Mouse (Mus musculus): ENCODE results near the gene Galns. TPM values are rescaled to one million over a fixed set of nuclear protein-coding genes. Genes with fewer than 3 reads are reported as not detected.

Galns gene
- polyA plus RNA-seq, 1 experiment from 2014 or later, result 5.2 TPM

DNA sequence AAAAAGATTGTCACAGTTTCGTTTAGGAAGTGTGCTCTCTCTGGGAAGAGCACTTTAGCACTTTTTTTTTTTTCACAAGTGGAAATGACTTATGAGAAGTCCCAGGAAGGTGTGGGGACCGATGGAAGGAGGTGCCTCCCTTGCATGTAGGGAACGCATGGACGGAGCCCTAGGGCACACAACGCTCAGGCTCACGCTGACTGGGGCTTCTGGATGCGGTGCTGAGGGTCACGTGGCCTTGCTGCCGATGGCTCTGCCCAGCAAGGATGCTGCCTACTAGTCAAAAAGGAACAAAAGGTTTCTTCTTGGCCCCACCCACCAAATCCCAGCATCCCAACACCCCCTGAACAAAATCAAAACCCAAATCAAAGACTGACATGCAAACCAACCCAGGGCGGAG lies 18.1 kb upstream of the Galns start:
- WGBS, result 19% methylated on average over 10 of the region's 10 CpGs
- peaks cover 8% of the 10 kb centered on the region; the same call in 1 of the 2 replicates for H3K36me3 ChIP-seq (replicated peaks)
- no peaks in the 10 kb centered on the region for H3K9me3 ChIP-seq
- H3K27me3 ChIP-seq (replicated peaks; ENCODE audit: low read depth, poor library complexity, severe bottlenecking), result peaks cover 39% of the 10 kb centered on the region
- DNase-seq (ENCODE audit: low spot score), result no peak
- H3K27ac ChIP-seq (replicated peaks), result no peak overlapping the region
- no peak overlapping the region for H3K4me3 ChIP-seq
- H3K4me1 ChIP-seq, result peaks cover 16% of the 10 kb centered on the region

DNA sequence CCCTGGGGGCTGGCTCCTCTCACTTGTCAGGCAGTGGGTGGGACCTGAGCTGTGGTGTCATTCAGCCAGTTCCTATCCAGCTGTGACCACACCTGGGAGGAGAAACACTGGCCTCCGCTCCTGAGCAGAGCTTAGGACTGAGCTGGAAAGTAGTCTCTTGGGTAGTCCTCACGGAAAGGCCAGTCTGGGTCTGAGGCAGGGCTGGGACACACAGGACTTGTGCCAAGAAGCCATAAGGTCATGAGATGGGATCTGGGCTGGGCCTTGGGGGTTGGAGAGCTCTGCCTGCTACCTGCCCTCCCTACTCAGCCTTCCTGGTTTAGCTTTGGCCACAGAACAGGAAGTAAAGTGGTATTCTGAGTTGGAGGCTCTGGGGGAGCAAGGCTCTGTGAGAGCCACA lies 15.6 kb upstream of the Galns start:
- 78% methylated on average over 2 of the region's 2 CpGs for WGBS
- Histone ChIP-seq H3K9me3 (no peaks in the 10 kb centered on the region), H3K27ac (replicated peaks) (no peak overlapping the region), H3K27me3 (replicated peaks; ENCODE audit: low read depth, poor library complexity, severe bottlenecking) (peaks cover 39% of the 10 kb centered on the region), H3K4me1 (peaks cover 37% of the 10 kb centered on the region), H3K4me3 (no peak overlapping the region), H3K36me3 (replicated peaks) (no peaks in the 10 kb centered on the region)
- no peak for DNase-seq (ENCODE audit: low spot score)

DNA sequence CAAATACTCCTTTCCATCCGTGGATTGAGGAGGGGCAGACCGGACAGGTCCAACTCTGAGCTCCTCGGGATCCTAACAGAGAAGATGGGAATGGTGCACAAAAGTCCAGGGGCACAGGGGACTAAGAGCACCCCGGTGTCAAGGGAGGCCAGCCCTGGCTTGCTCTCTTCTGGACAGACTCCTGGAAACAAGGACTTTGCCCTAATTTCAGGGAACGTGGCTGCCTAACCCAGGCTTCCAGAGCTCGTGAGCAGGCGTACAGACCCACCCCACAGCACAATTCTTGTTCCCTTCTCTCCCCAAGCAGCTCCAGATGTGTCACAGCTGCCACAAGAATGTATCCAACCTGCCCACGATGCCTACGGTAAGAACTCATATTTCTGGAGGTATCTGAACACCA lies 14.5 kb upstream of the Galns start:
- no peak for DNase-seq (ENCODE audit: low spot score)
- H3K27me3 ChIP-seq (replicated peaks; ENCODE audit: low read depth, poor library complexity, severe bottlenecking), result peaks cover 40% of the 10 kb centered on the region
- peaks cover 38% of the 10 kb centered on the region for H3K4me1 ChIP-seq
- no peak overlapping the region for H3K27ac ChIP-seq (replicated peaks)
- no peak overlapping the region for H3K4me3 ChIP-seq
- H3K36me3 ChIP-seq (replicated peaks), result no peaks in the 10 kb centered on the region
- 82% methylated on average over 9 of the region's 9 CpGs for WGBS
- H3K9me3 ChIP-seq, result no peaks in the 10 kb centered on the region

GRCm38 (mm10) chr8:122624653-122625052 lies 13.4 kb upstream of the Galns start:
- no peaks in the 10 kb centered on the region for H3K9me3 ChIP-seq
- peak overlapping the region; percentile 51; the same call in 1 of the 2 replicates for H3K27ac ChIP-seq (replicated peaks)
- WGBS, result 73% methylated on average over 5 of the region's 5 CpGs
- H3K36me3 ChIP-seq (replicated peaks), result no peaks in the 10 kb centered on the region
- peaks cover 31% of the 10 kb centered on the region for H3K27me3 ChIP-seq (replicated peaks; ENCODE audit: low read depth, poor library complexity, severe bottlenecking)
- peaks cover 42% of the 10 kb centered on the region for H3K4me1 ChIP-seq
- DNase-seq (ENCODE audit: low spot score), result no peak
- no peak overlapping the region for H3K4me3 ChIP-seq

GRCm38 (mm10) chr8:122623844-122624642 lies 12.8 kb upstream of the Galns start:
- 90% methylated on average over 17 of the region's 17 CpGs for WGBS
- DNase-seq (ENCODE audit: low spot score), result no peak
- Histone ChIP-seq H3K4me1 (peaks cover 43% of the 10 kb centered on the region), H3K27me3 (replicated peaks; ENCODE audit: low read depth, poor library complexity, severe bottlenecking) (peaks cover 25% of the 10 kb centered on the region), H3K4me3 (no peak overlapping the region), H3K9me3 (no peaks in the 10 kb centered on the region), H3K36me3 (replicated peaks) (no peaks in the 10 kb centered on the region), H3K27ac (replicated peaks) (peak overlapping the region; percentile 51; the same call in 1 of the 2 replicates)

- Histone ChIP-seq H3K4me1 (peaks cover 55% of the 10 kb centered on the region), H3K27ac (replicated peaks) (no peak within 1 kb of the TSS), H3K36me3 (replicated peaks) (no peaks in the 10 kb centered on the region), H3K4me3 (no peak within 1 kb of the TSS), H3K27me3 (replicated peaks; ENCODE audit: low read depth, poor library complexity, severe bottlenecking) (0 out of 2 replicates have a peak, but pooled peaks cover 12% of the 10 kb centered on the region), H3K9me3 (no peaks in the 10 kb centered on the region)
- DNase-seq (ENCODE audit: low spot score), result no peak
- WGBS, result 60% methylated on average over 6 of the region's 6 CpGs
These were observed 11.5 kb upstream of the Galns start, which contains the start of gene Pabpn1l for GRCm38 (mm10) chr8:122622727-122623126. Pabpn1l (minus strand) TSS chr8:122622739.

GRCm38 (mm10) chr8:122620446-122620845 lies 9.2 kb upstream of the Galns start:
- WGBS, result 40% methylated on average over 5 of the region's 5 CpGs
- DNase-seq (ENCODE audit: low spot score), result no peak
- H3K4me3 ChIP-seq, result no peak overlapping the region
- H3K4me1 ChIP-seq, result peaks cover 65% of the 10 kb centered on the region
- H3K27ac ChIP-seq (replicated peaks), result peak overlapping the region; percentile 71
- H3K27me3 ChIP-seq (replicated peaks; ENCODE audit: low read depth, poor library complexity, severe bottlenecking), result 0 out of 2 replicates have a peak, but pooled peaks cover 4% of the 10 kb centered on the region
- H3K9me3 ChIP-seq, result no peaks in the 10 kb centered on the region
- H3K36me3 ChIP-seq (replicated peaks), result peaks cover 4% of the 10 kb centered on the region

- no peak for DNase-seq (ENCODE audit: low spot score)
- Histone ChIP-seq H3K27me3 (replicated peaks; ENCODE audit: low read depth, poor library complexity, severe bottlenecking) (0 out of 2 replicates have a peak, but pooled peaks cover 4% of the 10 kb centered on the region), H3K4me1 (peaks cover 60% of the 10 kb centered on the region), H3K36me3 (replicated peaks) (peaks cover 12% of the 10 kb centered on the region), H3K4me3 (no peak overlapping the region), H3K9me3 (no peaks in the 10 kb centered on the region), H3K27ac (replicated peaks) (peak overlapping the region; percentile 71)
- WGBS, result 74% methylated on average over 6 of the region's 6 CpGs
These were observed 7.6 kb upstream of the Galns start for GRCm38 (mm10) chr8:122618660-122619378.

- Histone ChIP-seq H3K4me1 (peaks cover 55% of the 10 kb centered on the region), H3K27me3 (replicated peaks; ENCODE audit: low read depth, poor library complexity, severe bottlenecking) (0 out of 2 replicates have a peak, but pooled peaks cover 4% of the 10 kb centered on the region), H3K9me3 (no peaks in the 10 kb centered on the region), H3K36me3 (replicated peaks) (peaks cover 17% of the 10 kb centered on the region), H3K4me3 (no peak overlapping the region), H3K27ac (replicated peaks) (peak overlapping the region; percentile 48; the same call in 1 of the 2 replicates)
- WGBS, result 34% methylated on average over 5 of the region's 7 CpGs
- peak; percentile 84 for DNase-seq (ENCODE audit: low spot score)
These were observed 6.8 kb upstream of the Galns start for GRCm38 (mm10) chr8:122617947-122618546.

- Histone ChIP-seq H3K27me3 (replicated peaks; ENCODE audit: low read depth, poor library complexity, severe bottlenecking) (0 out of 2 replicates have a peak, but pooled peaks cover under 1% of the 10 kb centered on the region), H3K4me1 (peaks cover 58% of the 10 kb centered on the region), H3K9me3 (no peaks in the 10 kb centered on the region), H3K4me3 (no peak overlapping the region), H3K36me3 (replicated peaks) (peaks cover 17% of the 10 kb centered on the region), H3K27ac (replicated peaks) (no peak overlapping the region; the same call in 1 of the 2 replicates)
- WGBS, result 79% methylated on average over 9 of the region's 9 CpGs
- DNase-seq (ENCODE audit: low spot score), result no peak
These were observed 5.1 kb upstream of the Galns start for GRCm38 (mm10) chr8:122616181-122616905.

DNA sequence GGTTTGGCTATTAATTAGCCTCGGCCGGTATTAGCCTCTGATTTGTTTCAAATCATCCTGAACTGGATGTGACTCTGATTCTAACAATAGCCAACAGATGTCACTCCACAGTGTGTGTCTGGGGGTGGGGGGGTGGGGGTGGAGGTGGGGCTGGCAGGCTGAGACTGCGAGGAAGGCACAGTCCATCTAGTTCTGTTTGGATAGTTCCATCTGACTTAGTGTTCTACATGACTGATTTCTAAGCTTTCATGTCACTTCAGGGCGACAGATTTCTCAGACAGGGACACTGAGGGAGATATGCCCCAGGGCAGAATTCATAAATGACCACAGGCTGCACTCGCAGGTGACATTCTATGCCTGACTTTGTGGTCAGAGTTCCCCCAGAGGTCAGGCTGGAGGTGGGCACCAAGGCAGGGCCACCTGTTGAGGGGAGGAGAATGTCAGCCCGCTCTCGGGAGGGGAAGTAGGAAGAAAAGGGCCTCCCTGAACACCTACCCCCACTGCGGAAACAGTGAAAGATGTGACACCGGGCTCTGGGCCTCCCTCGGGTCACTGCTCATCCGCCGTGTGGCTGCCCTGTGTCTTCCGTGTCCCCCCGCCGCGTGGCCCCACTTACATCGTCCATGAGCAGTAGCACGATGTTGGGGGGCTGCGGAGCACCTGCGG lies 518 bp downstream of the Galns start:
- Histone ChIP-seq H3K36me3 (replicated peaks) (peaks cover 16% of the 10 kb centered on the region), H3K4me1 (peaks cover 28% of the 10 kb centered on the region), H3K27me3 (replicated peaks; ENCODE audit: low read depth, poor library complexity, severe bottlenecking) (no peaks in the 10 kb centered on the region), H3K4me3 (peak overlapping the region; percentile 82), H3K9me3 (no peaks in the 10 kb centered on the region), H3K27ac (replicated peaks) (peak overlapping the region; percentile 87)
- no peak for DNase-seq (ENCODE audit: low spot score)
- 4% methylated on average over 20 of the region's 20 CpGs for WGBS

All from embryonic facial prominence, embryonic 10.5 days (tissue).